Mouse (Mus musculus): ENCODE data around the gene Pla2g6. TPM values are rescaled to one million over a fixed set of nuclear protein-coding genes. Genes with fewer than 3 reads are reported as not detected.
A peak's percentile ranks its signal among the peaks of the same experiment; 100 is the strongest.

Pla2g6 gene
- polyA plus RNA-seq, 1 experiment from 2014 or later = 11.6 TPM

DNA sequence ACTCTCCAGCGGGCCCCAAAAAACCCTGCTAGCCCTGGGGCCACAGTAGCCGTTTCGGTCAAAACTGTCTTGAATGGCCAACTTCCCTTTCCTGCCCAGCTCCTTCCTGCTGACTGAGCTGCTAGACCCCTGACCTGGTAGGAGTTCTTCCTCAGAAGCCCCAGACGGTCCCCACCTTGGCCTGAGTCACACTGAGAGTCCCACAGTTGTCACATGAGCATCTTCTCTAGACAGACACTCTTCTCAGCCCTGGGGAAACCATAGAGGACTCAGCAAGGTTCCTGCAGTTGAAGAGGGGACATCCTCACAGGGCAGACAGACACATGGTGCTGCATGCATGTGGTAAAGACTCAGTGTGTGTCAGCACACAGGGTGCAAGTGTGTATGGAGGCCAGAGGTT, 26.4 kb upstream of the Pla2g6 start:
- no peak overlapping the region for H3K9ac ChIP-seq (ENCODE audit: low read depth, low read length)
- H3K9me3 ChIP-seq (replicated peaks; ENCODE audit: control insufficient read depth, low read length) = no peaks in the 10 kb centered on the region
- H3K27me3 ChIP-seq (ENCODE audit: control insufficient read depth, insufficient read depth, low read length) = no peaks in the 10 kb centered on the region
- no peak for ATAC-seq (replicated peaks; ENCODE audit: insufficient number of reproducible peaks, low FRiP score, low TSS enrichment)
- no peak overlapping the region for H3K4me2 ChIP-seq
- H3K27ac ChIP-seq (ENCODE audit: low read depth, low read length) = no peak overlapping the region
- no peaks in the 10 kb centered on the region for H3K36me3 ChIP-seq (ENCODE audit: control insufficient read depth, insufficient read depth, low read length)
- H3K4me1 ChIP-seq (ENCODE audit: control insufficient read depth, insufficient read depth, low read length) = peaks cover 34% of the 10 kb centered on the region
- whole genome bisulfite sequencing (ENCODE audit: insufficient replicate concordance) = 67% methylated on average over 4 of the region's 4 CpGs
- H3K4me3 ChIP-seq (ENCODE audit: low read depth, low read length) = no peak overlapping the region

GRCm38 (mm10) chr15:79353690-79354305, 25.6 kb upstream of the Pla2g6 start:
- H3K4me2 ChIP-seq = no peak overlapping the region
- H3K36me3 ChIP-seq (ENCODE audit: control insufficient read depth, insufficient read depth, low read length) = no peaks in the 10 kb centered on the region
- ATAC-seq (replicated peaks; ENCODE audit: insufficient number of reproducible peaks, low FRiP score, low TSS enrichment) = no peak
- 81% methylated on average over 5 of the region's 5 CpGs for WGBS (ENCODE audit: insufficient replicate concordance)
- H3K9ac ChIP-seq (ENCODE audit: low read depth, low read length) = no peak overlapping the region
- H3K4me1 ChIP-seq (ENCODE audit: control insufficient read depth, insufficient read depth, low read length) = peaks cover 36% of the 10 kb centered on the region
- H3K27ac ChIP-seq (ENCODE audit: low read depth, low read length) = no peak overlapping the region
- H3K9me3 ChIP-seq (replicated peaks; ENCODE audit: control insufficient read depth, low read length) = no peaks in the 10 kb centered on the region
- H3K4me3 ChIP-seq (ENCODE audit: low read depth, low read length) = no peak overlapping the region
- no peaks in the 10 kb centered on the region for H3K27me3 ChIP-seq (ENCODE audit: control insufficient read depth, insufficient read depth, low read length)

- Histone ChIP-seq H3K4me2 (no peak overlapping the region), H3K9me3 (replicated peaks; ENCODE audit: control insufficient read depth, low read length) (no peaks in the 10 kb centered on the region), H3K27me3 (ENCODE audit: control insufficient read depth, insufficient read depth, low read length) (no peaks in the 10 kb centered on the region), H3K9ac (ENCODE audit: low read depth, low read length) (no peak overlapping the region), H3K27ac (ENCODE audit: low read depth, low read length) (no peak overlapping the region), H3K4me3 (ENCODE audit: low read depth, low read length) (no peak overlapping the region), H3K4me1 (ENCODE audit: control insufficient read depth, insufficient read depth, low read length) (peaks cover 34% of the 10 kb centered on the region), H3K36me3 (ENCODE audit: control insufficient read depth, insufficient read depth, low read length) (no peaks in the 10 kb centered on the region)
- ATAC-seq (replicated peaks; ENCODE audit: insufficient number of reproducible peaks, low FRiP score, low TSS enrichment) = no peak
- 80% methylated on average over 6 of the region's 6 CpGs for WGBS (ENCODE audit: insufficient replicate concordance)
Observed at GRCm38 (mm10) chr15:79352479-79352878, 24.3 kb upstream of the Pla2g6 start.

DNA sequence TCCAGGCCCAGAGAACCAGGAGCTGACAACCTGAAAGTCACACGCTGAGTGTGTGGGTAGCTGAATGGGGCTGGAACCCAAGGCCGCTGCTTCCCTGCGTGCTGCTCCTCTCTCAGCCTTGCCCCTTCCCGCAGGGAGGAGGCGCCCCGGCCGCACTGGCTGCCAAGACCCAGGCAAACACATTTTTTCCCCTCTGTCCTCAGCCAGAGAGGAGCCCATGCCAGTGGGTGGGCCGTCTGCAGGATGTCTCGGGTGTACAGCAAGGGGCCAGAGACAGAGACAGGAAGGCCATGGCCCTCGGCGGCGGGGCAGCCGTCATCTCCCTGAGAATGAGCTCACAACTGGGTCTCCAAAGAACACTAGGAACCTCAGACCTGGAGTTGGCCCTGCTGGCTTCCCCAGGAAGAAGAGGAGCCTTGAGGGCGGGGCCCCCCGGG, 23.2 kb upstream of the Pla2g6 start:
- WGBS (ENCODE audit: insufficient replicate concordance) = 15% methylated on average over 15 of the region's 15 CpGs
- no peak overlapping the region for H3K9ac ChIP-seq (ENCODE audit: low read depth, low read length)
- no peak for ATAC-seq (replicated peaks; ENCODE audit: insufficient number of reproducible peaks, low FRiP score, low TSS enrichment)
- no peak overlapping the region for H3K4me3 ChIP-seq (ENCODE audit: low read depth, low read length)
- H3K4me2 ChIP-seq = peak overlapping the region; percentile 37
- H3K27me3 ChIP-seq (ENCODE audit: control insufficient read depth, insufficient read depth, low read length) = no peaks in the 10 kb centered on the region
- no peaks in the 10 kb centered on the region for H3K9me3 ChIP-seq (replicated peaks; ENCODE audit: control insufficient read depth, low read length)
- peaks cover 23% of the 10 kb centered on the region for H3K4me1 ChIP-seq (ENCODE audit: control insufficient read depth, insufficient read depth, low read length)
- peak overlapping the region; percentile 54 for H3K27ac ChIP-seq (ENCODE audit: low read depth, low read length)
- H3K36me3 ChIP-seq (ENCODE audit: control insufficient read depth, insufficient read depth, low read length) = no peaks in the 10 kb centered on the region

DNA sequence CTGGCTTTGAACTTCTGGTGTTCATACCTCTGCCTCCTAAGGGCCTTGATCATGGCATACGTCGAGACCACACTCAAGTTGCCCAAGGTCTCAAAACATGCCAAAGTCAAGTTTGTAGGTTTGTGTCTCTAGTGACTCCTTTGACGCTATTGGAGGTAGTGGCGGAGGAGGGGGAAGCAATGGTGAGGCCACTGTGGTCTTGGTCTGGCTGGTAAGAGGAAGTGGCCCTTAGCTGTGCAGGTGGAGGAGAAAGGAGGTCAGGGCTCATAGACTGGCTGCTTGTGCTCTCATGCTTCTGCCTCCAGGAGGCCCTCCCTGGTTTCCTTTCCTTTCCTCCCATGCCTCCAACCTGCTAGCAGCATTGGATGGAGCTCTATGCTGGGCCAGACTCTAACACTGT, 22.7 kb upstream of the Pla2g6 start:
- H3K9ac ChIP-seq (ENCODE audit: low read depth, low read length) = no peak overlapping the region

GRCm38 (mm10) chr15:79348651-79349050, 20.5 kb upstream of the Pla2g6 start:
- H3K4me3 ChIP-seq (ENCODE audit: low read depth, low read length) = peak overlapping the region; percentile 71
- H3K4me2 ChIP-seq = peak overlapping the region; percentile 83
- no peak overlapping the region for H3K27ac ChIP-seq (ENCODE audit: low read depth, low read length)
- no peaks in the 10 kb centered on the region for H3K27me3 ChIP-seq (ENCODE audit: control insufficient read depth, insufficient read depth, low read length)
- no peak overlapping the region for H3K9ac ChIP-seq (ENCODE audit: low read depth, low read length)
- 71% methylated on average over 8 of the region's 8 CpGs for WGBS (ENCODE audit: insufficient replicate concordance)
- H3K36me3 ChIP-seq (ENCODE audit: control insufficient read depth, insufficient read depth, low read length) = no peaks in the 10 kb centered on the region
- H3K4me1 ChIP-seq (ENCODE audit: control insufficient read depth, insufficient read depth, low read length) = peaks cover 21% of the 10 kb centered on the region
- ATAC-seq (replicated peaks; ENCODE audit: insufficient number of reproducible peaks, low FRiP score, low TSS enrichment) = no peak
- no peaks in the 10 kb centered on the region for H3K9me3 ChIP-seq (replicated peaks; ENCODE audit: control insufficient read depth, low read length)

More for the DNA sequence above, 22.7 kb upstream of the Pla2g6 start:
- 0 out of 2 replicates have a peak overlapping the region, but pooled peaks have one; percentile 37 for H3K4me2 ChIP-seq
- H3K4me1 ChIP-seq (ENCODE audit: control insufficient read depth, insufficient read depth, low read length) = peaks cover 21% of the 10 kb centered on the region
- H3K9me3 ChIP-seq (replicated peaks; ENCODE audit: control insufficient read depth, low read length) = no peaks in the 10 kb centered on the region
- no peak for ATAC-seq (replicated peaks; ENCODE audit: insufficient number of reproducible peaks, low FRiP score, low TSS enrichment)
- H3K27ac ChIP-seq (ENCODE audit: low read depth, low read length) = peak overlapping the region; percentile 54; the same call in 1 of the 2 replicates
- no peak overlapping the region for H3K4me3 ChIP-seq (ENCODE audit: low read depth, low read length)
- WGBS (ENCODE audit: insufficient replicate concordance) = 83% methylated on average over 4 of the region's 4 CpGs
- H3K27me3 ChIP-seq (ENCODE audit: control insufficient read depth, insufficient read depth, low read length) = no peaks in the 10 kb centered on the region
- no peaks in the 10 kb centered on the region for H3K36me3 ChIP-seq (ENCODE audit: control insufficient read depth, insufficient read depth, low read length)

- no peaks in the 10 kb centered on the region for H3K9me3 ChIP-seq (replicated peaks; ENCODE audit: control insufficient read depth, low read length)
- peak overlapping the region; percentile 83 for H3K4me2 ChIP-seq
- under 1% methylated on average over 44 of the region's 46 CpGs for WGBS (ENCODE audit: insufficient replicate concordance)
- no peaks in the 10 kb centered on the region for H3K36me3 ChIP-seq (ENCODE audit: control insufficient read depth, insufficient read depth, low read length)
- H3K27ac ChIP-seq (ENCODE audit: low read depth, low read length) = peak overlapping the region; percentile 95
- peak overlapping the region; percentile 71 for H3K4me3 ChIP-seq (ENCODE audit: low read depth, low read length)
- peak overlapping the region; percentile 88 for H3K9ac ChIP-seq (ENCODE audit: low read depth, low read length)
- ATAC-seq (replicated peaks; ENCODE audit: insufficient number of reproducible peaks, low FRiP score, low TSS enrichment) = peak; percentile 83
- H3K27me3 ChIP-seq (ENCODE audit: control insufficient read depth, insufficient read depth, low read length) = no peaks in the 10 kb centered on the region
- peaks cover 21% of the 10 kb centered on the region for H3K4me1 ChIP-seq (ENCODE audit: control insufficient read depth, insufficient read depth, low read length)
Observed at GRCm38 (mm10) chr15:79347845-79348506, 19.8 kb upstream of the Pla2g6 start.

GRCm38 (mm10) chr15:79347165-79347844, 19.1 kb upstream of the Pla2g6 start:
- under 1% methylated on average over 60 of the region's 61 CpGs for WGBS (ENCODE audit: insufficient replicate concordance)
- Histone ChIP-seq H3K4me3 (ENCODE audit: low read depth, low read length) (peak overlapping the region; percentile 71), H3K36me3 (ENCODE audit: control insufficient read depth, insufficient read depth, low read length) (no peaks in the 10 kb centered on the region), H3K9ac (ENCODE audit: low read depth, low read length) (peak overlapping the region; percentile 88), H3K4me2 (peak overlapping the region; percentile 83), H3K4me1 (ENCODE audit: control insufficient read depth, insufficient read depth, low read length) (peaks cover 21% of the 10 kb centered on the region), H3K9me3 (replicated peaks; ENCODE audit: control insufficient read depth, low read length) (no peaks in the 10 kb centered on the region), H3K27me3 (ENCODE audit: control insufficient read depth, insufficient read depth, low read length) (no peaks in the 10 kb centered on the region), H3K27ac (ENCODE audit: low read depth, low read length) (peak overlapping the region; percentile 95)
- peak; percentile 78 for ATAC-seq (replicated peaks; ENCODE audit: insufficient number of reproducible peaks, low FRiP score, low TSS enrichment)

Data from heart, embryonic 11.5 days (tissue).